Comparison of ENCODE assay signal across 15 mouse cellular contexts in the genomic region with DNA sequence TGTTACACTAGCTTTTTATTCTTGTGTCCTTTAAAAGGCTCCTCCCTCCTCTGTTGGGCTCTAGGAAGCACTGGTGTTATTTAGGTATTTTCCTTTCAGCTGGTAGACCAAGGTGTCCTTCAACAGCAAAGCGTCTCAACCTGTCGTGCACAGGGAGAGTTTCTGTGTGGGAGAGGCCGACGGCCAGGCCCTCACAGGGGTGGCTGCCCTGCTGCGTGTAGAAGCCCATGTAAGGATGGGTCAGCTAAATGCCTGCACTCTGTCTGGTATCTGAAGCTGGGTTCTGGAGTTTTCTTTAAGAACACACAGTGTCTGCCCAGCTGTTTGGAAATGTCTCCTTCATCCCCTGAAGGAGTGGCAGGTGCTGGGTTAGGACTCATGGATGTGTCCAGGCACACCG.
"Had no signal": no experiment of that assay in that cellular context is flagged by ENCODE, and none has a peak within 500 bp of the region (broad histone marks: within the 10 kb centered on the region; RNA-seq: fewer than 3 reads in every experiment).

No protein-coding gene starts in this region.

- H3K4me2 ChIP-seq: neural tube, embryonic 15.5 days; stomach, embryonic 15.5 days had no signal

- H3K4me3 ChIP-seq: neural tube, embryonic 15.5 days; stomach, embryonic 15.5 days had no signal

- H3K27me3 ChIP-seq: neural tube, embryonic 15.5 days; stomach, embryonic 15.5 days had no signal

- H3K9me3 ChIP-seq: neural tube, embryonic 15.5 days; stomach, embryonic 15.5 days had no signal

- H3K36me3 ChIP-seq: neural tube, embryonic 15.5 days; stomach, embryonic 15.5 days had no signal

- H3K27ac ChIP-seq: neural tube, embryonic 15.5 days; stomach, embryonic 15.5 days; stomach, postnatal 0 days had no signal

- H3K9ac ChIP-seq: neural tube, embryonic 15.5 days; stomach, embryonic 15.5 days had no signal

- DNase-seq: retina, postnatal 1 day; right cerebral cortex, adult 18-20 months; right cerebral cortex, postnatal 14 days; right cerebral cortex, postnatal 25 days; right cerebral cortex, postnatal 4 days; spleen, adult 18-20 months; thymus, adult 18-20 months; thymus, adult 2 months; thymus, postnatal 14 days; thymus, postnatal 25 days; thymus, postnatal 36 days; thymus, postnatal 4 days had no signal

- H3K4me1 ChIP-seq: neural tube, embryonic 15.5 days; stomach, embryonic 15.5 days had no signal
